Mouse (Mus musculus) midbrain, postnatal 0 days (tissue): Measurements from ENCODE around the gene Ddn. TPM values are rescaled to one million over a fixed set of nuclear protein-coding genes. Genes with fewer than 3 reads are reported as not detected.
A peak's percentile ranks its signal among the peaks of the same experiment; 100 is the strongest.

Experiments
- ATAC-seq: fragments of 200-750 bp; cut with Nextera tagmentation; 2 replicates; pipeline ENCODE4 v1.8.0; 2017; ENCODE audit warnings: moderate number of reproducible peaks, mild to moderate bottlenecking, moderate TSS enrichment, moderate library complexity; ENCODE audit not compliant: low FRiP score
- DNase-seq: peaks from one replicate; pipeline ENCODE4 v3.0.0-alpha.2; 2015; ENCODE audit warnings: low spot score
- H3K27ac ChIP-seq: fragments of 300-500 bp; sonication (generic); 2 replicates; pipeline ENCODE4 v1.5.1; 2014; ENCODE audit warnings: low read depth, mild to moderate bottlenecking, low read length, mixed read lengths
- H3K27me3 ChIP-seq: fragments of 300-500 bp; sonication (generic); 2 replicates; pipeline ENCODE4 v1.6.1; 2014; ENCODE audit warnings: low read length, control low read depth, mixed read lengths; ENCODE audit not compliant: insufficient read depth
- H3K36me3 ChIP-seq: fragments of 300-500 bp; sonication (generic); 2 replicates; pipeline ENCODE4 v1.6.1; 2014; ENCODE audit warnings: low read length, control low read depth, mixed read lengths; ENCODE audit not compliant: insufficient read depth
- H3K4me1 ChIP-seq: fragments of 300-500 bp; sonication (generic); 2 replicates; pipeline ENCODE4 v1.6.1; 2014; ENCODE audit warnings: mild to moderate bottlenecking, control low read depth, antibody characterized with exemption, low read length, mixed read lengths; ENCODE audit not compliant: insufficient read depth
- H3K4me2 ChIP-seq: fragments of 300-500 bp; sonication (generic); 2 replicates; pipeline ENCODE4 v1.6.1; 2014; ENCODE audit warnings: low read depth, mild to moderate bottlenecking, low read length, mixed read lengths; ENCODE audit not compliant: poor library complexity, severe bottlenecking
- H3K4me3 ChIP-seq: fragments of 300-500 bp; sonication (generic); 2 replicates; pipeline ENCODE4 v1.5.1; 2014; ENCODE audit warnings: low read depth, mild to moderate bottlenecking, low read length, moderate library complexity
- H3K9ac ChIP-seq: fragments of 300-500 bp; sonication (generic); replicated peaks from 2 replicates; pipeline ENCODE4 v1.6.1; 2014; ENCODE audit warnings: mild to moderate bottlenecking, low read length, moderate library complexity, mixed read lengths; ENCODE audit not compliant: poor library complexity, severe bottlenecking
- H3K9me3 ChIP-seq: fragments of 300-500 bp; sonication (generic); 2 replicates; pipeline ENCODE4 v1.6.1; 2016; ENCODE audit warnings: low read length, control low read depth
- CTCF ChIP-seq: IDR thresholded peaks from 2 replicates; pipeline ENCODE4 v1.5.1; 2016; ENCODE audit warnings: antibody characterized with exemption, mild to moderate bottlenecking
- WGBS: fragments of 180-500 bp; shearing (Covaris S2); extraction: QIAGEN DNeasy Blood & Tissue Kit; methylation state at CpG from one replicate; pipeline ENCODE4 v1.1.7; 2014; 5-methylcytosine and 5-hydroxymethylcytosine counted together
- polyA plus RNA-seq: library from polyadenylated mRNA; unstranded; fragments of >200 nt; fragmentation: Nextera tagmentation; extraction: Ambion mirVana; gene quantifications from 2 replicates; pipeline ENCODE4 v1.2.1, GENCODE M21; 2015
- total RNA-seq: library from RNA; depleted of rRNA; stranded (reverse); fragments of >200 nt; gene quantifications from 2 replicates; pipeline ENCODE4 v1.2.3, GENCODE M21; 2014

Ddn gene
- total and polyA plus RNA-seq, 2 experiments from 2014 or later = 0.51 to 7.3 TPM

DNA sequence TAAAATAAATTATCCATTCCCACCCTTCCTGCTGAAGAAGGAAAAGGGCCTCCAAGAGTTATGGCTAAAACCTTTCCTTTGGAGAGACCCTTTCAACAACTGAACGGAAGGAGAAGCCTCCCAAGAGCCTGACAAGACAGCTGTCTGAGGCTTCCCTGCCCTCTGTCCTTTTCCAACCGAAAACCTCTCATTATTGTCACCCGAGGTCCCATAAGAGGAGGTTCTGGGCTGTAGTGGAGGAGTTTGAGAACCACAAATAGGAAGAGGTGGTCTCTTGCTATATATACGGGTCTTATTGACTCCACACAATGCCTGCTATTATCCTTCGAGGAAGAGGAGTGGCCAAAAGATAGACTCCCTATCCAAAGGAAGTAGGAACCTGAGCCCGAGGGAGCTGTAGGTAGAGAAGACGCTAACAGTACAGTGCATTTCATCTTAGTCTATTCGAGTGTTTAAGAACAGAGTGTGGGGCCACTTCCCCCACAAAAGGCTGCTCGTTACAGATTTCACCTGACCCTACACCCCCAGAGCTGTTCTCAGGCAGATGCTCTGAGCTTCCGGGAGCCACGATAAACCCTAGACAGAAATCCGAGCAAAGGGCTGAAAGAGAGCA is 37.4 kb downstream of the Ddn start:
- no peak for TF ChIP-seq CTCF
- ATAC-seq (no peak), DNase-seq (no peak)
- Histone ChIP-seq H3K36me3 (no peaks in the 10 kb centered on the region), H3K27ac (no peak overlapping the region), H3K4me2 (peak overlapping the region; percentile 49), H3K9me3 (no peaks in the 10 kb centered on the region), H3K27me3 (peaks cover 47% of the 10 kb centered on the region), H3K4me3 (peak overlapping the region; percentile 26; the same call in 1 of the 2 replicates), H3K9ac (no peak overlapping the region), H3K4me1 (0 out of 2 replicates have a peak, but pooled peaks cover 2% of the 10 kb centered on the region)
- WGBS = 9% methylated on average over 12 of the region's 12 CpGs

DNA sequence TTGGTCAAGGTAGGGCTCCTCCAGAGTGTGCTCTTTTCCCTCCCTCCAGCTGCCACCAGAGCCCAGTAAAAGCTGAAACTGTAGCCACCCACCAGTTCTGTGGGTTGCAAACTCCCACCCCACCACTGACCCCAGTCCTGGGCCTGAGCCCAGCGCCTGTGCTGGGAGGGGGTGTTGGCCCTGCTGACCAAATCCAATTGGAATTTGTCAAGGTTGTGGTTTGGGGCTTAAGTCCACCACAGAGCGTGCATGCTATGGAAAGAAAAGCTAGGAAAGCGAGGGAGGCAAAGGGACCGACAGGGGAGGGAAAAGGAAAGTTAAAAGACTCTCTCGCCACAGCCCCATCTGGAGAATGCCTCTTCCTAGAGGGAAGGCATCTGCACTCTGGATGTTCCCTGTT is 41.0 kb downstream of the Ddn start:
- Histone ChIP-seq H3K4me2 (no peak overlapping the region), H3K27me3 (peaks cover 16% of the 10 kb centered on the region; the same call in 1 of the 2 replicates)
- WGBS = 20% methylated on average over 5 of the region's 5 CpGs

DNA sequence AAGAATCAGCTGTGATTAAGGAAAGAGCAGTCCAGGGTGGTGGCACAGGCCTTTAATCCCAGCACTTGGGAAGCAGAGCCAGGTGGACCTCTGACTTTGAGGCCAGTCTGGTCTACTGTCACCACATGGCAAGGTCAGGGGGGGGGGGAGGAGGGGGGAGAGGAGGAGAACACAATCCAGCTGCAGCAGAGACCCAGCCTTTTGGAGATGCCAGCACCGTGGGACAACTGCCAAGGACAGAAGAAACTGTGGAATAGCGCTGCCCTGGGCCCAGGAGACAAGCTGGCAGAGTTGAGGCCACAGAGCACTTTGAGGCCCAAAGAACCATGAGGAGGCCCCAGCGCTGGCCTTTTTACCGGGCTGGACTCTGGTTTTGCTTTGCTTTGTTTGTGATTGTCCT is 43.4 kb downstream of the Ddn start:
- no peak overlapping the region for H3K27ac ChIP-seq
- H3K27me3 ChIP-seq = peaks cover 7% of the 10 kb centered on the region; the same call in 1 of the 2 replicates
- ATAC-seq (no peak), DNase-seq (no peak)
- H3K9ac ChIP-seq = no peak overlapping the region
- no peak for TF ChIP-seq CTCF
- no peaks in the 10 kb centered on the region for H3K9me3 ChIP-seq
- WGBS = 69% methylated on average over 4 of the region's 4 CpGs
- H3K36me3 ChIP-seq = no peaks in the 10 kb centered on the region
- no peak overlapping the region for H3K4me3 ChIP-seq
- H3K4me2 ChIP-seq = no peak overlapping the region
- peaks cover 5% of the 10 kb centered on the region; the same call in 1 of the 2 replicates for H3K4me1 ChIP-seq

More for the DNA sequence above, 41.0 kb downstream of the Ddn start:
- TF ChIP-seq CTCF = no peak
- H3K9me3 ChIP-seq = no peaks in the 10 kb centered on the region
- H3K36me3 ChIP-seq = no peaks in the 10 kb centered on the region
- DNase-seq = no peak
- no peak for ATAC-seq
- no peak overlapping the region for H3K9ac ChIP-seq
- no peak overlapping the region for H3K4me3 ChIP-seq
- no peak overlapping the region for H3K27ac ChIP-seq
- 0 out of 2 replicates have a peak, but pooled peaks cover 2% of the 10 kb centered on the region for H3K4me1 ChIP-seq

- no peak for TF ChIP-seq CTCF
- H3K27me3 ChIP-seq = no peaks in the 10 kb centered on the region
- no peaks in the 10 kb centered on the region for H3K9me3 ChIP-seq
- H3K27ac ChIP-seq = peak within 1 kb of the TSS; percentile 97
- ATAC-seq (peak; percentile 97), DNase-seq (peak; percentile 97)
- peaks cover 5% of the 10 kb centered on the region; the same call in 1 of the 2 replicates for H3K4me1 ChIP-seq
- 0 out of 2 replicates have a peak, but pooled peaks cover 5% of the 10 kb centered on the region for H3K36me3 ChIP-seq
- H3K4me2 ChIP-seq = peak within 1 kb of the TSS; percentile 67
- peak within 1 kb of the TSS; percentile 98 for H3K4me3 ChIP-seq
- peak within 1 kb of the TSS; percentile 97 for H3K9ac ChIP-seq
- WGBS = under 1% methylated on average over 59 of the region's 76 CpGs
Observed at GRCm38 (mm10) chr15:98762670-98763529, 46.4 kb downstream of the Ddn start, which contains the start of gene Arf3. Gene Arf3, minus strand, starts transcription at chr15:98763214.

DNA sequence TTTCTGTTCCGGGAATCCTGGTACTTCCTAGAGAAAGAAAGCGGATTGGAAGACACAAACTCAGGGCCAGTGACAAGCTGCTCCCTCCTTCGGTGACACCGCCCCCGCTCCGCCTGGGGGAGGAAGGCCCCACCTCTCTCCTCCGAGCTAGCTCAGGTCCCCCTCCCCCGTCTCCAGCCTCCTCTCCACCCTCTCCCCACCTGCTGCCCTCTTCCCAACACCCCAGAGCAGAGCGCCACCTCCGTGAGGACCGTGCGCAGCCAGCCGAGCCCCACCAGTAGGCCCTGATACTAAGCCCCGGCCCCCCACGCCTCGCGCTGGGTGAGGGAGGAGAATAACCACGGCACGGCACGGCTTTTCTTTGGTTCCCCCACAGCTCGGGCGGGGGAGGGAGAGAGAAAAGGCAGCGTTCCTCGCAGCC is 47.1 kb downstream of the Ddn start:
- DNase-seq (peak; percentile 89), ATAC-seq (peak; percentile 48)
- H3K4me1 ChIP-seq = peaks cover 5% of the 10 kb centered on the region; the same call in 1 of the 2 replicates
- H3K27me3 ChIP-seq = no peaks in the 10 kb centered on the region
- H3K9me3 ChIP-seq = no peaks in the 10 kb centered on the region
- peak overlapping the region; percentile 97 for H3K27ac ChIP-seq
- 0 out of 2 replicates have a peak, but pooled peaks cover 5% of the 10 kb centered on the region for H3K36me3 ChIP-seq
- WGBS = 2% methylated on average over 12 of the region's 24 CpGs
- H3K4me2 ChIP-seq = peak overlapping the region; percentile 67
- peak overlapping the region; percentile 98 for H3K4me3 ChIP-seq
- H3K9ac ChIP-seq = peak overlapping the region; percentile 97
- TF ChIP-seq CTCF = peak; percentile 41
